Mouse (Mus musculus): ENCODE results near the gene Serpina6.
"Not testable (repeated sequence)": the region's sequence is repeated elsewhere in the genome, so short reads cannot be mapped to it uniquely, and the experiment has no call there.

Serpina6 gene

DNA sequence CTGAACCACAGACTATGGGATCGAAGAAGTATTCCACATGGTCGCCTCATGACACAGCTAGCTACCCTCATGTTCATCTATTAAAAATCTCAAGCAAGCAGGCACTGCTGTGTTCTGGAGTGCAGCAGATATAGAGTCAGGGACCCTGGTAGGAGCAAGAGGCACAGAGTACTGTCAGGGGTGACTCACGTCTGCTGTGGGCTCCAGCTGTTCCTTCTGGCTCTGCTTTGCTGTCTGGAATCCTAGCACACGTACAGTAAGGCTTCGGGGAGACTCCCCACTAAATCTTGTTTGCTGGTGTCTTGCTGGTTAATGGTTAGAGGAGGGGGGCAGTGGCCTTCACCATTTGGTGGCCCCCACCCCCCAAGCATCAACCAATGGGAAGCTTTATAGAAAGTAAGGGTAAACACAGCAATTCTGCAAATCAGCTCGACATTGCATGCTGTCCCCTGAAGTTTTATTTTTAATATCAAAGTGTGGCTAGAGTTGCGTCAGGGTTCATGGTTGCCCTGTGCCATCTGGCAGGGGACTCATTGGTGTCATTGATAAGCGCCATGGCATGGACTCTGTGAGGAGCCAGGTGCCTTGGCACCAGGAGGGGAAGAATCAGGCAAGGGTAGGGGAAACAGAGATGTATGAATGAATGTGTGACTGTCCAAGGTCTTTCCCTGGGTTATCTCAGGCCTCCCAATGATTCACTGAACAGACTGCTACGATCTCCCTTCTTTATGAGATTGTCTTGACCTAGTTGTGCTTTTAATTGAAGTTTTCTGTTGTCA is at the start of gene Serpina6:
Gene Serpina6, minus strand, starts transcription at position 365 of the 779 bp plus-strand sequence.
- no peak for DNase-seq

DNA sequence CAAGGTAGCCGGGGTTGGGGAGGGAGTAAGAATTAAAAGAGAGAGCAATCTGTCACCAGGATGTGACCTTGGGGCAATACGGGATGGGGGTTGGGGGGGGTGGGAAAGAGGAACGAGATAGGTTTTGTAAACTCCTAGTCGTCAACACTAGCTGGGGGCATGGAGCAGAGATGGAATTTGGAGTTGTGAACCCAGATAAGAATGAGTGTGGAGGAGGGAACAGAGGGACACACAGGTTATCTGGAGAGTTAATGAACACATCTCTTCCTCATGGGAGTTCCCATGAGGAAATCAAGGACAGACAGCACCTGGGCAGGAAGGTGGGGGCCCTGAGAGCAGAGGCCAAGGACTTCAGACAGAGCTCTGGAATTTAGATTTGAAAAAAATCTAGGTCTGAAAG is 49.1 kb upstream of the Serpina6 start:
- DNase-seq = no peak

- DNase-seq = no peak
Measured at GRCm38 (mm10) chr12:103705547-103705946, 48.5 kb upstream of the Serpina6 start.

DNA sequence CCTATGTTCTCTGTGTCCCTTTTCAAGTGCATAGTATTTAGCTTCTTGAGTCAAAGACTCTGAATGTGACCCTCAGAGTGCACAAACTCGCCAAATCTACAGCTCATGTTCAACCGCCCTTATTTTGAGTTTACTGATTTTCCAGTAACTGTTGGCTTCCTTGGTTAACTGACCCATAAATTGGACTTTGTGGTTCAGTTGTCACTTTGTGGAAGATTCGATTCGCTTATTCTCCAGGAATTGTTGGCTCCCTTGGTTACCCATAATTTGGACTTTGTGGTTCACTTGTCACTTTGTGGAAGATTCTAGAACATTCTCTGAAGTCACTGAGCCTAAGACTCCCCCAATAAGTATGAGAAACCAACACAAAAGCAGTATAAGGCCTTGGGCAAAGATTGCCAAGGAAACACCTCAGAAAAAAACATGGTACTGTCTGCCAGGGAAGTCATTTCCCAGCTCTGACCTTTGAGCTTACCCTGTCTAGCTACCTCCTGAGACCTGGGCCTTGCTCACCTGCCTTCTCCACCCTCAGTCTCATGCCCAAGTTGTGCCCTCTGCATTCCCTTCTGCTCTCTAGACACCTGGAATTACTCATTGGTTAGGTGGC is 43.2 kb upstream of the Serpina6 start:
- no peak for DNase-seq

DNA sequence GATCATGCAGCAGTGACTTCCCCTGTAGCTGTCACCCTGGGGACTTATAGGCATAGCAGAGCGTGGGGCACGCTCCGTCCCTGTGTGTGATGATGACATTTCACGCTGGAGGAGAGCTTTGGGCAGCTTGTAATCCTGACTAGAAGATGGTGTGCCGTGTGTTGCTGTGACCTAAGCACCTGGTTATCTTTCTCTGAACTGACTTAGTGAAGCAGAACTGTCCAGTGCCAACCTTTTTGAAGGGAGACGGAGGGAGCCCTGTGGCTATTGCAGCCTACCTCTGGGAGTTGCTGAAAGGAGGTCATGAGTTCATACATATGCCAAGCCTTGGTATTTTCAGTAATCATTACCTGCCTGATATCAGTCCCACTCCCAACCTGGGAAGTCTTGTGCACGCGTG is 38.4 kb upstream of the Serpina6 start, which contains the start of gene Serpina1f:
Gene Serpina1f, minus strand, starts transcription at position 101 of the 400 bp plus-strand sequence.
- DNase-seq = no peak

DNA sequence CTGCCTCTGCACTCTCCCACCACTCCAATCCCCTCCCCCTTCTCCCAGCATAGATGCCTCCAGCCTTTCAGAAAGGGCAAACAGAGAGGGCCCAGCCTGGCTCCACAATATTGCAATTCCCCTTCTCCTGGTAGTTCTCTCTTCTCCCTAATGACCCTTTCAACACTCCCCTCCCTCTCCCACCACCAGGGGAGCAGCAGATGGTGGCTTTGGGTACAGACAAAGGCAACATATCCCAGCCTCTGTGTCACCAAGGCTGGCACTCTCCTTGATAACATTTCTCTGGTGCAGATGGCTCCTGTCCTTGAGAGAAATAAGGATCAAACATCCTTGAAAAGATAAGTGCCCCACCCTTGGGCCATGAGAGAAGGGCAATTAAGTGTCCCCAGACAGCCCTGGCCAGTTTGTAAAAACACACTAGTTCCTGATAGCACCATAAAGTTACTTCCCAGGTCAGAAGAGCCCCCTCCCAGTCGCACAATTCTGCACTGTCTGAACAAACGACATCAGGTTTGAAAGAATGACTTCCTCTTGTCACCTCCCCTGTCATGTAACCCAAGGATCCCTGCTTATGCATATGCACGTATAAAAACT is 31.3 kb upstream of the Serpina6 start:
- DNase-seq = no peak

DNA sequence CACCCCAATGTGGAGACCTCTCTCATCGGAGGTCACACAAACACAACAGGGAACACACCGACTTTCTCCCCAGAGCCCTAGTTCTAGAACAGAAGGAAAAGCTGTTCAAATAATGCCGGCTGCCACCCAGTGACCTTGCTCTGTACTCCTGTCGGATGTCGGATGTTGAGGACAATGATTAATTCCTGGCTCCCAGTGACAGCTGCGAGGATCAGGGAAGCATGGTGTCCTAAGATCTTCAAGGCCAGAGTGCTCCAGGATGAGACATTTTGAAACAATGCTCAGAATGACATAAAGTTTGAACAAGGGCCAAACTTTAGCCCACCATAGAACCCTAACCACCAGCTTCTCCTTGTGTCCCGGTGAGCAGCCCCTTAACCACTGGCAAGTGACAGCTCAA is 30.0 kb upstream of the Serpina6 start:
- DNase-seq = no peak

DNA sequence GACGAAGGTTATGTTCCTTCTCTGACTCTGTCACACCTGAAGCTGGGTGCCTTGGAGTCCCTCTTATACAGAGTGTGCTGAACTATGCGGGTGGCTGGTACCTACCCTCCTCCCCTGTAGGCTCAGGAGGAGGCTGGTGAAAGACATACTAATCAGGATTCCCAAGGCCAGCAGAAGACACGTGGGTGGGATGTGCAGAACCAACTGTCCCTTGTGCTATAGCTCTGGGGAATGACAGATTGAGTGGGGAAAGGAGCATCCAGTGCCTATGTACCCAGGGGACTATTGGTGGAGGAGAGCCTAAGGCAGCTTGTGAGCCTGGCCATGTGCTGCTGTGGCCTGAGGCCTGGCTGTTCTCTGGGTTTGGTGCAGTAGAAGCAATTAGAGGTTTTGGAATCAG is 29.0 kb upstream of the Serpina6 start:
- DNase-seq = no peak

- DNase-seq = no peak
Measured at GRCm38 (mm10) chr12:103685386-103685785, 28.4 kb upstream of the Serpina6 start.

DNA sequence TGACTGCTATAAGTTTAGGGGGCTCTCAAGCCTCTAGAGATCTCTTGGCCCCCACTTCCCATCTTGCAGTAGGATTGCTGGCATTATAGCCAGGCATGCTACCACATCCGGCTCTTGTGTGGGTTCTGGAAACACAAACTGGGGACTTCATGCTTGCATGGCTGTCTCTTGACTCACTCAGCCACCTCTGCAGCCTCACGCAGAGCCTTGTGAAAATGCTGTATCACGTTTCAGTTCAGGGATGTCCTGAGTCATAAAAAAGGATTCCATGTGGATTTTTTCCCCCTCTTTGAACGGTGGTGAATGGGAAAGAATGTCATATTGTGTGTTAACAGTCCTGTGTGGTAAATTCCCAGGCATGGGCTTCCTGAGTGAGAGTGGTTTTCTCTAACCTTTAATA is 26.8 kb upstream of the Serpina6 start:
- DNase-seq = no peak

DNA sequence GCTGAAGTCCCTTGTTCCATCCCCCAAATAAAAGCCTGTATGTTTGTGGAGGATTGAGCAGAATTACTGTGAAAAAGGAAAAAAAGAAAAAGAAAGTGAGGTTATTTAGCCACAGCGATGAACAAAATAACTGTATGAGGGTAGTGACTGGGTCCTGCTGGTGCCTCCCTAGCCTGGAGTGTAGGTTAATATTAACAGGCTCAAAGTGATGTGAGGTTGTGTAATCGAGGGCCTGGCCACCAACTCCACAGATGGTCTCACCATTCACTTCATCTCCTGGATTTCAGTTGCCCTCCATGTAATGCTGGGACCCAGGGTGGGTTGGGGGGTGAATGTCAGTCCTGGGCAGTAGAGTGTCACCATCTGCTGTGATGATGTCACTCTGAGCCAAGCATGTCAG is 24.7 kb upstream of the Serpina6 start:
- no peak for DNase-seq

DNA sequence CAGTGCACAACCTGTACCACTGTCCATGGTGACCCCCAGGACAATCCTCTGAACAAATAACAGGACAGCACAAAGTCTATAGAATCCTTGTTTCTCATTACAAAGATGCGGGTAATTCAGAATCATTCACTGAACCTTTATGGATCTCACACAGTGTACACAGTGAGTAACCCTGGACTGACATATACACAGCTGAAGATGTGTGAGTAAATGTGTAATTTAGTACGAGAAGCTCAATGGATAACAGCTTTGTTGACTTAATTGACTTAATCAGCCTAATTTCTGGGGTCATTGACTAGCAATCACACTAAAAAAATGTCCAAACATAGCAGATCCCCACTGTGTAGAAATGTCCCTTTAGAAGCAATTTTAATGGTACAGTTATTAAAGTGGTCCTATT is 24.2 kb upstream of the Serpina6 start:
- DNase-seq = no peak

DNA sequence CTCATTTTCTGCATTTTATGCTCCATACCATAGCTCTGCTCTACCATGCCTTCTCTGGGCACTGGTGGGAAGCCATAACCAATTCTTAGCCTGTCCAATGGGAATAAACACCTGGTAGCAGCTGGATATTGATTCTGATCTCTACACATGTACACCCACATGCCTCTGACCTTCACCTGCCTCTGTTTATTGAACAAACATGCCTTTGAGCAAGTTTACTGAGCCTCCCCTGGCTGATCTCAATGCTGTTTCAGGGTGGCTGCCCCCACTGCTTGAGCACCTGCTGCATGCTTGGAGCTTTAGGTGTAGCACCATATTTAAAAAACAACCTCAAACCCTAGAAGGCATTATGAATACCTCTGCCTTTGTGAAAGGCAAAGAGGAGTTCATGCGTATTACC is 22.8 kb upstream of the Serpina6 start:
- not testable (repeated sequence) for DNase-seq

- no peak for DNase-seq
Measured at GRCm38 (mm10) chr12:103676039-103676438, 19.0 kb upstream of the Serpina6 start, which contains the start of gene Serpina16. Gene Serpina16, minus strand, starts transcription at chr12:103676139.

DNA sequence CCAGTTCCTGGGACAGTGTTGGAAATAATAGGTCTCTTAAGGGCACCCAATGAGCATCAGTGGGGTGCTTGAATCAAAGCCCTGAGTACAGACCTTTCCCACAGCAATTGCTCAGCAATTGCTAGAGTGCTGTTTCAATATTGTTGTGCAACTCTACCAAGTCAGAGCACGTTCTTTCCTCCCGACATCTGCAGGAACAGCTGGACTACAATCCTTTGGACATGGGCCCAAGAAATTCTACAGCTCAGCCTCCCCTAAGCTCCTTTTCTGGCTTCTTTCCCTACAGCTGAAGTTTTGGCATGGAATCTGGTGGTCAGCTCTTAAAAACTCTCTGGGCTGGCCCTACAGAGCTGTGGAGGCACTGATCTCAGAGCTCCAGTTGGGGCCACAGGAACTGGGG is 16.2 kb upstream of the Serpina6 start:
- DNase-seq = no peak

DNA sequence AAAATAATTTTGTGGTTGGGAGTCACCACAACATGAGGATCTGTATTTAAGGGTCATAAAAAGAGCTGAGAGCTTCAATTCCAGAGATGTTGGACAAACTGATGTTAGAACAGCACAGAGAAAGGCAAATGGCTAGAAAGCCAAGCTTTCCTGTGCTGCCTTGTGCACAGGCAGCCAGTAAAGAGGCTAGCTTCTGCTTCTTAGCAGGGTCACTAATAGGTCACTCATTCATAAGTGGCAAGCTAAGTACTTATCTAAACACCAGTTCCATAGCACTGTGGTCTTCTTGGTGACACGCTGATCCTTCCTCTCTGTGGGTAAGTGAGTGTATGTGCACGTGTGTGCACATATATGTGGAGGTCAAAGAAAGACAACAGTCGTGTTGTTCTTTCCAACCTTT is 14.5 kb upstream of the Serpina6 start:
- DNase-seq = no peak

GRCm38 (mm10) chr12:103670964-103671363 is 14.0 kb upstream of the Serpina6 start:
- DNase-seq = no peak

DNA sequence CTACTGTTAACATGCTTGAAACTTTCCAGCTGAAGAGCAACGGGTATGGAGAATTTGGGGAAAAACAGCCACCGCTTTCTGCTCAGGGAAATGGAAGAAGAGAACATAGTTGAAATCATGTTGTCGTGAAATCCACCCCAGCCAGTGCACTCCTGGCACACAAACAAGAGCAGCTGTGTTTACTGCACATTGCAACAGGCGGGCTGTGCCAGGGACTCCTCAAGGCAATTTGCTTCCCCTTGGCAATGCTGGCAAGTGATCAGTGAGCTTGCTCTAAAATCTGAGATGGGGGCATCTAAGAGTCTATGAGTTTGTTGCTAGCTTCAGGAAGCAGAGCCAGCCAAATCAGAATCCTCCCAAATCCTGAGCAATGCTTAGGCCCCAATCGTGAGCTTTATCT is 13.3 kb upstream of the Serpina6 start:
- DNase-seq = no peak

- no peak for DNase-seq
Measured at GRCm38 (mm10) chr12:103665286-103665685, 8.3 kb upstream of the Serpina6 start.

GRCm38 (mm10) chr12:103662053-103662452 is 5.0 kb upstream of the Serpina6 start:
- not testable (repeated sequence) for DNase-seq

DNA sequence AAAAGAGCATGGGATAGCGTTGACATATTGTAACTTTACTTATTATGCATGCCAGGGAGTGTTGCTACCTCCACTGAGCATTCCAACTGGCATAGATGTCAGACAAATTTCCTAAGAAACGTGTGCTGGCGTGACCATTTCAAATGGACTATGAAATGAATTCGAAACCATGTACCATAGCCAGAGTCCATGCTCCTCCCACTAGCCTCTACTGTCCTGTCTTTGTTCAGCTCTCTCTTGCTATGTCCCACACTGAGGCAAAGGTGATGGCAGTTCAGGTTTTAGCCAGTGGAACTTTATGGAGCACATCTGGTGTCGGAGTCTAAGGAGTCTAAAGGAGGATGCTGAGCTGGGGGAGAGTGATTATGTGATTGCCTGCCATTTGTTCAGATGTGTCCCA is 3.1 kb upstream of the Serpina6 start:
- no peak for DNase-seq

GRCm38 (mm10) chr12:103659171-103659570 is 2.2 kb upstream of the Serpina6 start:
- no peak for DNase-seq

DNA sequence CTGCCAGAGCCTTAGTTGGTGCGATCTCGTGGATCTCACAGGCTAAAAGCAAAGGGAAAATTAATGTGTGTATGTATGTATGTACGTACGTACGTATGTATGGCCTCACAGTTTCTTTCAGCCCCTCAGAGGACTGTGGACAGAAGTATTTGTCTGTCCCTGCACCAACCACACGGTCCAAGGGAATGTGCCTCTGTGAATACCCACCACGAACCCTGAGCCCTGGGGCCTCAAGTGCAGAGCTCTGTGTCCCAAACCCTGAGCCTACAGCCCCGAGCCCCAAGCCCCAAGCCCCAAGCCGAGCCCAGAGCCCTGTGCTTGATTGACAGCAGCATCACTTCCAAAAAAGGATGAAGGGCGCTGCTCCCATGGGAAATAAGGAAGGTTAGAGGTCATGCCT is 979 bp upstream of the Serpina6 start:
- DNase-seq = no peak

Data from cerebellum, adult 11 months (tissue).